Mouse (Mus musculus) liver, embryonic 14.5 days (tissue): Measurements from ENCODE around the gene Gm37240.

Experiments used
- CTCF ChIP-seq: IDR thresholded peaks from 2 replicates; pipeline ENCODE4 v1.5.1; 2016; ENCODE audit warnings: antibody characterized with exemption, low read depth, control low read depth
- EP300 ChIP-seq: IDR thresholded peaks from 2 replicates; pipeline ENCODE4 v1.6.1; 2016; ENCODE audit warnings: antibody characterized with exemption, low read depth

DNA sequence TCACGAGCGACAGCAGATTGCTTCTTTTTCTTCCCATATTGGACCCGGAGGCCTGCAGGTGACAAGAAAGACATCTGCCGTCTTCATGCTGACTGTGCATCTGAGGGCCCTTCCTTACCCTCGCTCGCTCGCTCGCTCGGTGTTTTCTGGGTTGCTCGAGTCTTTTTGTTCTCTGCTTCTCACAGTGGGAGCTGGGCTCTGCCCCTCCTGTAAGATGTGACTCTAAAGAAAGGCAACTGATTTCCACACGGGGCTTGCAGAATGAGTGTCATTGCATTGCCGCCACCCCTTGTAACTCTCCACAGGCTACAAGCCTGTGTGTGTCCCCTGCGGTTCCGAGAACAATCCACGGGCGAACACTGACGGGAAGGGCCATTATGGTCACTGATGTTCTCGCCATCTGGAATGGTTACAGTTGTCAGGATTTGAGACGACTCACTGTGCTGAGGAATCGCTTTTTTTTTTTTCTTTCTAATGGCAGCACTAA is 1155.3 kb downstream of the Gm37240 start:
- TF ChIP-seq CTCF (no peak), EP300 (no peak)
